Mouse (Mus musculus): ENCODE results near the gene Hsd17b13.

GRCm38 (mm10) chr5:103911555-103911954 is 65.7 kb downstream of the Hsd17b13 start:
- no peak for TF ChIP-seq CTCF (conservative IDR thresholded peaks at IDR 0.05; ENCODE audit: insufficient read depth, insufficient read length, low read depth, low read length)
- TF ChIP-seq POLR2A (IDR thresholded peaks at IDR 0.05; ENCODE audit: low read depth, low read length): no peak

All from kidney, adult 2 months (tissue).